Mouse (Mus musculus): ENCODE measurements around the gene Fitm1. TPM values are rescaled to one million over a fixed set of nuclear protein-coding genes. Genes with fewer than 3 reads are reported as not detected.

Gene Fitm1
- polyA plus RNA-seq, 1 experiment from 2014 or later = 0.26 TPM

DNA sequence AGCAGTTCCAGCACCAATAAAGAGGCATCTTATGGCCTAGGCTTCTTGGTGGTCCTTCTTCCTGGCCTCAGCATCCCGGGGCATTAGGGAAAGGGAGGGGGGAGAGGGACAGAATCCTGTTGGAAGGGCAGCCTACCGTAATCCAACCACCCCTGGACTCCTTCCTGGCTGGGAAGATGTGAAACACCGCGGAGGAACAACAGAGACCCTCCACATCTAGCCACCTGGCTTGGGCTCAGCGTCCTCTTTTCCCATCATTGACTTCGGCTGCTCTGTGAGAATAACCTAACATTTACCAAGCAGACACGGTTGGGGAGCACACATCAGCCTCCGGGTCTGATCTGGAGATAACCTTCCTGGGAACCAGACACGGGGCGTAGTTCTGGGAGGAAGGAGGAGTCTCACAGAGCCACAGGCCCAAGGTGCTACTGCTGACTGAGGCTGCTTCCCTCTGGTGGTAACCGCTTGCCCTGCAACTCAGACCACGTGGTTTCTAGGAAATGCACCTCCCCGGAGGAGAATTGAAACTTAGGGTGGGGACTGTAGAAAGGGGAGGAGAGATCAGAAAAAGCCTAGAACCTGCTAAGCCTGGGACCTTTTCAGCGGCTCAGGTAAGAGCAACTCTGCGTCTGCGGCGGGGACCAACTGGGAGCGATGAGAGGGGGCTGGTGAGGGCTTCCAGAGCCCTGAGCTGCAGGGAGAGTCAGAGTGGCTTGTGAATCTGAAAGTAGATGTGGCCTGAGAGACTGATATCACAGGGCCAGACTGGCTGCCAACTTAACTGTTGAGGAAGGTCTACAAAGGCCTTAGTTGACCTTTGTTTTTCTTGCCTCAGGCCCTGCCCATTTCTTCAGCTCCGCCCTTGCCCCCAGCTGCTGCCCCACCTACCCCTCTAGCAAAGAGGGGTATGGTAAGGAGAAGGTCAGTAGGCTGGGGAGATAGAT, 28.5 kb downstream of the Fitm1 start:
- 24% methylated on average over 18 of the region's 19 CpGs for WGBS

DNA sequence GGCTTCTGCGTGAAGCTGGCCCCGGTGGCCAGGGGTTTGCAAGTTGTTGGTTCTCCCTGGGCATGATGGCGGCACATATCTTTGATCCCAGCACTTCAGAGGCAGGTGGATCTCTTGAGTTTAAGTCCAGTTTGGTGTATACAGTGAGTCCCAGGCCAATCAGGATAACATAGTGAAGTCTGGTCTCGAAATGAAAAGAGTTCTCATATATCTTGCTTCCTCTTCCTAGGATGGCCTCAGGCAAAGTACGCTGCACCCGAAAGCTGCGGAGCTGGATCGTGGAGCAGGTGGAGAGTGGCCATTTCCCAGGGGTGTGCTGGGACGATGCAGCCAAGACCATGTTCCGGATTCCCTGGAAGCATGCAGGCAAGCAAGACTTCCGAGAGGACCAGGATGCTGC, 29.4 kb downstream of the Fitm1 start:
- H3K9ac ChIP-seq (ENCODE audit: low read depth, low read length) = no peak overlapping the region

More for the DNA sequence above, 28.5 kb downstream of the Fitm1 start:
- Histone ChIP-seq H3K9me3 (ENCODE audit: control insufficient read depth, low read length) (no peaks in the 10 kb centered on the region), H3K9ac (ENCODE audit: low read depth, low read length) (peak overlapping the region; percentile 57), H3K4me1 (ENCODE audit: control insufficient read depth, insufficient read depth, low read depth, low read length) (no peaks in the 10 kb centered on the region), H3K36me3 (ENCODE audit: control insufficient read depth, insufficient read depth, low read length) (peaks cover 51% of the 10 kb centered on the region), H3K4me2 (ENCODE audit: low read length) (peak overlapping the region; percentile 49), H3K4me3 (ENCODE audit: low read length) (peak overlapping the region; percentile 35), H3K27ac (ENCODE audit: low read depth, low read length) (peak overlapping the region; percentile 49), H3K27me3 (replicated peaks; ENCODE audit: control insufficient read depth, insufficient read depth, low read length) (no peaks in the 10 kb centered on the region)
- peak; percentile 91 for ATAC-seq

DNA sequence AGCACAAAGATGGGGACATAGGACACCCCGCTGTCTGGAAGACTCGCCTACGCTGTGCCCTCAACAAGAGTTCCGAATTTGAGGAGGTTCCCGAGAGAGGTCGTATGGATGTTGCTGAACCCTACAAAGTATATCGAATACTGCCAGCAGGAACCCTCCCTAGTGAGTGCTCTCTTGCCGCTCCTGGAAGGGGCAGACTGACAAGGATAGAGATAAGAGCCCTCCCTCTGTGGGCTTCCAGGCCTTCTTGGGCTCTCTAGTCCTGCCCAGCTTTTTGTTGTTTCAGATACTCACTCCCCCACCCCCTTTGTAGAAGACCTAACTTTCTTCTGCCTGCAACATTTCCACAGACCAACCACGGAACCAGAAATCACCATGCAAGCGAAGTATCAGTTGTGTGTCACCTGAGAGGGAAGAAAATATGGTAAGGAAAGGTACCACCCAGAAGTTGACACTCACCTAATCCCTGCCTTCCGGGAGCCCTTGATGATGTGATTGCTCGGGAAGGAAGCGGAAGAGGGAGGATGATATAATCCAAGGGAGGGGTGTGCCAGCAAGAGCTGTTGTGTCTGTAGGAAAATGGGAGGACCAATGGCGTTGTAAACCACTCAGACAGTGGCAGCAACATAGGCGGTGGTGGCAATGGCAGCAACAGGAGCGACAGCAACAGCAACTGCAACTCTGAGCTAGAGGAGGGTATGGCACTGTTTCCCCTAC, 30.5 kb downstream of the Fitm1 start:
- Histone ChIP-seq H3K9ac (ENCODE audit: low read depth, low read length) (no peak overlapping the region), H3K27me3 (replicated peaks; ENCODE audit: control insufficient read depth, insufficient read depth, low read length) (no peaks in the 10 kb centered on the region), H3K27ac (ENCODE audit: low read depth, low read length) (no peak overlapping the region), H3K4me3 (ENCODE audit: low read length) (no peak overlapping the region), H3K4me1 (ENCODE audit: control insufficient read depth, insufficient read depth, low read depth, low read length) (no peaks in the 10 kb centered on the region), H3K4me2 (ENCODE audit: low read length) (no peak overlapping the region), H3K36me3 (ENCODE audit: control insufficient read depth, insufficient read depth, low read length) (peaks cover 49% of the 10 kb centered on the region), H3K9me3 (ENCODE audit: control insufficient read depth, low read length) (no peaks in the 10 kb centered on the region)
- no peak for ATAC-seq
- 95% methylated on average over 16 of the region's 16 CpGs for WGBS

More for the DNA sequence above, 29.4 kb downstream of the Fitm1 start:
- Histone ChIP-seq H3K27me3 (replicated peaks; ENCODE audit: control insufficient read depth, insufficient read depth, low read length) (no peaks in the 10 kb centered on the region), H3K27ac (ENCODE audit: low read depth, low read length) (no peak overlapping the region), H3K4me2 (ENCODE audit: low read length) (no peak overlapping the region), H3K4me1 (ENCODE audit: control insufficient read depth, insufficient read depth, low read depth, low read length) (no peaks in the 10 kb centered on the region), H3K4me3 (ENCODE audit: low read length) (no peak overlapping the region), H3K36me3 (ENCODE audit: control insufficient read depth, insufficient read depth, low read length) (peaks cover 49% of the 10 kb centered on the region), H3K9me3 (ENCODE audit: control insufficient read depth, low read length) (no peaks in the 10 kb centered on the region)
- no peak for ATAC-seq
- WGBS = 84% methylated on average over 11 of the region's 11 CpGs

DNA sequence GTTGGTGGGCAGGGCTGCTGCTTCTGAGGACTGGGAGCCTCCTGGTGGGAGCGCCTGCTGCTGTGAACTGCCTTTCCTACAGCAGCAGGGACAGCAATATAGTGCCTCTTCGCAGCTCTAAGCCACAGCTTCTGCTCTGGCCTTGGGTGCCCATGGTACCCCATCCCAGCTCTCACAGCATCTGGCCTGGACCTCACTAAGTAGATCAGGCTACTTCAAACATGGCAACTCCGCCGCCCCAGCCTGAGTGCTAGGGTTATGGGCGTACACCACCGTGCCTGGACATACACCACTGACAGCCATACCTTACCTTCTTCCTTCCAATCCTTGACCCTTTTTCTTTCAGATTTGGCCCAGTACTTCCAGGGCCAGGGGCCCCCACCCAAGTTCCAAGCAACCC, 32.9 kb downstream of the Fitm1 start:
- Histone ChIP-seq H3K4me1 (ENCODE audit: control insufficient read depth, insufficient read depth, low read depth, low read length) (no peaks in the 10 kb centered on the region), H3K4me3 (ENCODE audit: low read length) (no peak overlapping the region), H3K9me3 (ENCODE audit: control insufficient read depth, low read length) (no peaks in the 10 kb centered on the region), H3K27me3 (replicated peaks; ENCODE audit: control insufficient read depth, insufficient read depth, low read length) (no peaks in the 10 kb centered on the region), H3K36me3 (ENCODE audit: control insufficient read depth, insufficient read depth, low read length) (peaks cover 29% of the 10 kb centered on the region), H3K9ac (ENCODE audit: low read depth, low read length) (no peak overlapping the region), H3K4me2 (ENCODE audit: low read length) (no peak overlapping the region), H3K27ac (ENCODE audit: low read depth, low read length) (no peak overlapping the region)
- over 99% methylated on average over 6 of the region's 6 CpGs for WGBS
- no peak for ATAC-seq

DNA sequence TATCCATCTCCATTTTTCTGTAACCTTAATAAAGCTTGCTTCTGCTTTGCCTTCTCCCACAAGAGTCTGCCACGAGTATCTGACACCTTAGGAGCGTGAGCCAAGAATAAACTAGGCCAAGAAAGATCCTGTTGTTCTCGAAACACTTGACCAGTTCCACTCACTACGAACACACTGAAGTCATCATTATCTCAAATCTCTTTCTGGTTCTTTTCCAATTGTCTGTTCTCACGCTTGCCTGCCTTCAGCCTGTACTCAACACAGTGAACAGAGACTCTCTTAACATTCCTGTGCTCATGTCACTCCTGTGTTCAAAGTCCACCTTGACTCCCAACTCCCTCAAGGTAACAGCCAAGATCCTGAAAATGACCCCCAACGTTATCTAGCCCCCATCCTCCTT, 37.9 kb downstream of the Fitm1 start:
- no peaks in the 10 kb centered on the region for H3K27me3 ChIP-seq (replicated peaks; ENCODE audit: control insufficient read depth, insufficient read depth, low read length)
- H3K4me2 ChIP-seq (ENCODE audit: low read length) = no peak overlapping the region
- WGBS = 72% methylated on average over 6 of the region's 6 CpGs
- no peaks in the 10 kb centered on the region for H3K9me3 ChIP-seq (ENCODE audit: control insufficient read depth, low read length)
- no peak for ATAC-seq
- no peak overlapping the region for H3K4me3 ChIP-seq (ENCODE audit: low read length)
- H3K36me3 ChIP-seq (ENCODE audit: control insufficient read depth, insufficient read depth, low read length) = peaks cover 8% of the 10 kb centered on the region
- H3K4me1 ChIP-seq (ENCODE audit: control insufficient read depth, insufficient read depth, low read depth, low read length) = no peaks in the 10 kb centered on the region
- no peak overlapping the region for H3K9ac ChIP-seq (ENCODE audit: low read depth, low read length)
- H3K27ac ChIP-seq (ENCODE audit: low read depth, low read length) = no peak overlapping the region

DNA sequence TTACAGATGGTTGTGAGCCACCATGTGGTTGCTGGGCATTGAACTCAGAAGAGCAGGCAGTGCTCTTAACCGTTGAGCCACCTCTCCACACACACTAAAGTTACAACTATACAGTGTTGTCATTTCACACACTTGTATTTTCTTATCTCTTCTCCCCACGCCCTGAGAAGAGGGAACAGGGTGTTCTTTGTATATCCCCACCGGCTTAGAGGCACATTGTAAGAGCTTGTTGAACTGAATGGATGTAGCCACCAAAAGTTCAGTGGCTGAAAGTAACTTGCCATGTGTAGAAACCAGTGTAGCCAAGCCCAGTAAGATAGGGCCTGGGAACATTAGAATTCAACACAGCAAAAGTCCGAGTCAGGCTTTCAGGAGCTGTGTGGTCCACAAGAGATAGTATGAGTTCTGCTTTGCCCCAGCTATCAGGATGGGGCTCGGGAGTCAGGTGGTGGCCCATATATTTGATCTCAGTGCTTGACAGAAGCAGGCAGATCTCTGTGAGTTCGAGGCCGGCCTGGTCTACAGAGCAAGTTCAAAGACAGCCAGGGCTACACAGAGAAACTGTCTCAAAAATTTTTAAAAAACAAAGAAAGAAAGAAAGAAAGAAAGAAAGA, 39.3 kb downstream of the Fitm1 start:
- WGBS = 89% methylated on average over 7 of the region's 7 CpGs
- no peak overlapping the region for H3K9ac ChIP-seq (ENCODE audit: low read depth, low read length)

DNA sequence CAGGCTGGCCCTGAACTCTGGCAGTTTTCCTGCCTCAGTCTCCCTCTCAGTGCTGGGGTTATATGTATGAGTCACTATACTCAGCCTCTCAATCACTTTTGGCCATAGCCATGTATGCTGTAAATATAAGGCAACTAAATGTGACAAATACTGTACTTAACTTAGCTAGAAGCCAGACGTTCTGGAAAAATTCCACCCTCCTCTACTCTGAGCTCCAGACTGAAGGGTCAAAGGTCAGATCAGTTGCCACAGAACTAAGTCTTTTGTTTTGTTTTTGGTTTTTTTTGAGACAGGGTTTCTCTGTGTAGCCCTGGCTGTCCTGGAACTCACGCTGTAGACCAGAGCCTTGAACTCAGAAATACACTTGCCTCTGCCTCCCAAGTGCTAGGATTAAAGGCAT, 40.5 kb downstream of the Fitm1 start:
- ATAC-seq = no peak

More for the DNA sequence above, 39.3 kb downstream of the Fitm1 start:
- no peak overlapping the region for H3K4me2 ChIP-seq (ENCODE audit: low read length)
- no peak overlapping the region for H3K27ac ChIP-seq (ENCODE audit: low read depth, low read length)
- no peaks in the 10 kb centered on the region for H3K9me3 ChIP-seq (ENCODE audit: control insufficient read depth, low read length)
- no peaks in the 10 kb centered on the region for H3K27me3 ChIP-seq (replicated peaks; ENCODE audit: control insufficient read depth, insufficient read depth, low read length)
- H3K4me1 ChIP-seq (ENCODE audit: control insufficient read depth, insufficient read depth, low read depth, low read length) = no peaks in the 10 kb centered on the region
- no peak overlapping the region for H3K4me3 ChIP-seq (ENCODE audit: low read length)
- no peaks in the 10 kb centered on the region for H3K36me3 ChIP-seq (ENCODE audit: control insufficient read depth, insufficient read depth, low read length)
- no peak for ATAC-seq

DNA sequence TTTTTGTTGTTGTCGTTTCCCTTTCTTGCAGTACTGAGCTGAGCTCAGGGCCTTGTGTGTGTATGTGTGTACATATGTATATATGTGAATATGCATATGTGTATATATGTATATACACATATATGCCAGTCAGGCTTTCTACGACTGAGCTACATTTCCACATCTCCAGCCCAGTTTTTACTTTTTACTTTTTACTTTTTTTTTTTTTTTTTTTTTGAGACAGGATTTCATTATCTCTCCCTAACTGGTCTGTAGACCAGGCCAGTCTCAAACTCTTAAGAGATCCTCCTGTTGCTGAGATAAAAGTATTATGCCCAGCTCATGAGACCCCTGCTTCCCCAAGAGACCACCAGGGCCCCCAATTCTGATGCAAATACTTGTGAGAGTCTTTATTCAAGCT, 41.4 kb downstream of the Fitm1 start:
- Histone ChIP-seq H3K4me3 (ENCODE audit: low read length) (no peak overlapping the region), H3K9ac (ENCODE audit: low read depth, low read length) (no peak overlapping the region), H3K4me2 (ENCODE audit: low read length) (no peak overlapping the region), H3K27me3 (replicated peaks; ENCODE audit: control insufficient read depth, insufficient read depth, low read length) (no peaks in the 10 kb centered on the region), H3K9me3 (ENCODE audit: control insufficient read depth, low read length) (no peaks in the 10 kb centered on the region), H3K4me1 (ENCODE audit: control insufficient read depth, insufficient read depth, low read depth, low read length) (no peaks in the 10 kb centered on the region), H3K27ac (ENCODE audit: low read depth, low read length) (no peak overlapping the region), H3K36me3 (ENCODE audit: control insufficient read depth, insufficient read depth, low read length) (no peaks in the 10 kb centered on the region)
- no peak for ATAC-seq
- 76% methylated on average over 2 of the region's 2 CpGs for WGBS

More for the DNA sequence above, 40.5 kb downstream of the Fitm1 start:
- H3K27me3 ChIP-seq (replicated peaks; ENCODE audit: control insufficient read depth, insufficient read depth, low read length) = no peaks in the 10 kb centered on the region
- 54% methylated on average over 2 of the region's 2 CpGs for WGBS
- no peak overlapping the region for H3K4me3 ChIP-seq (ENCODE audit: low read length)
- no peaks in the 10 kb centered on the region for H3K36me3 ChIP-seq (ENCODE audit: control insufficient read depth, insufficient read depth, low read length)
- no peaks in the 10 kb centered on the region for H3K4me1 ChIP-seq (ENCODE audit: control insufficient read depth, insufficient read depth, low read depth, low read length)
- no peak overlapping the region for H3K27ac ChIP-seq (ENCODE audit: low read depth, low read length)
- no peak overlapping the region for H3K4me2 ChIP-seq (ENCODE audit: low read length)
- no peaks in the 10 kb centered on the region for H3K9me3 ChIP-seq (ENCODE audit: control insufficient read depth, low read length)
- no peak overlapping the region for H3K9ac ChIP-seq (ENCODE audit: low read depth, low read length)

DNA sequence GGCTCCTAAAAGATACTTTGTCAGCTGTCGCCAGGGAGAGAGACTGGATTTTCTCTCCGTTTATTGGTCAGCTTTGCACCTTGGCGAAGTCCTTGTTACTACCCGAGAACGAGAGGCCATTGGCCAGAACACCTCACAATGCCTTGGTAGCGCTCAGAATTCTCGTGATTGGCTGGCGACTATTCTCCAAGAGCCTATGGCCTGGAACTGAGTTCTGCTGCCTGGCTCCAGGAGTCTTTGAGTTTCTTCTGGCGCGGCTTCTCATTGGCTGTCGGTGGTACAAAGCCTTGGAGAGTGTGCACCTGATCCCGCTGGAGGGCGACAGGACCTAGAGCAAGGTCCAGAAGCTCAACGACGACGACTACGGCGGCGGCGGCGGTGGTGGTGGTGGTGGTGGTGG, 42.4 kb downstream of the Fitm1 start, which contains the start of gene Rec8:
TSS of gene Rec8 (plus strand) at position 216 of the 400 bp plus-strand sequence.
- H3K27ac ChIP-seq (ENCODE audit: low read depth, low read length) = no peak within 1 kb of the TSS
- H3K27me3 ChIP-seq (replicated peaks; ENCODE audit: control insufficient read depth, insufficient read depth, low read length) = no peaks in the 10 kb centered on the region
- no peaks in the 10 kb centered on the region for H3K4me1 ChIP-seq (ENCODE audit: control insufficient read depth, insufficient read depth, low read depth, low read length)
- H3K4me3 ChIP-seq (ENCODE audit: low read length) = peak within 1 kb of the TSS; percentile 33
- peak within 1 kb of the TSS; percentile 25; the same call in 1 of the 2 replicates for H3K9ac ChIP-seq (ENCODE audit: low read depth, low read length)
- H3K36me3 ChIP-seq (ENCODE audit: control insufficient read depth, insufficient read depth, low read length) = no peaks in the 10 kb centered on the region
- H3K4me2 ChIP-seq (ENCODE audit: low read length) = peak within 1 kb of the TSS; percentile 44
- 19% methylated on average over 21 of the region's 21 CpGs for WGBS
- no peaks in the 10 kb centered on the region for H3K9me3 ChIP-seq (ENCODE audit: control insufficient read depth, low read length)
- peak; percentile 89 for ATAC-seq
